Mouse (Mus musculus): ENCODE results near the gene Tbc1d2. TPM values are rescaled to one million over a fixed set of nuclear protein-coding genes. Genes with fewer than 3 reads are reported as not detected.

The Tbc1d2 gene
- total RNA-seq (2021): 1 to 10 TPM; 2.6 to 3.3 TPM

GRCm38 (mm10) chr4:46650086-46650753 lies at the start of gene Tbc1d2:
Gene Tbc1d2, minus strand, starts transcription at chr4:46650209.
- DNase-seq (ENCODE audit: low spot score in 2 of 2): peak; percentile 96
- intact Hi-C loops (cut with DNase I): loop anchor here (1.0 kb wide), 1 partner anchor 143 kb away; no protein-coding TSS in a partner anchor

GRCm38 (mm10) chr4:46696467-46696866 lies 46.5 kb upstream of the Tbc1d2 start:
- no peak for DNase-seq (ENCODE audit: low spot score in 2 of 2)
- intact Hi-C loops (cut with DNase I): no loop called here

GRCm38 (mm10) chr4:46690565-46690964 lies 40.6 kb upstream of the Tbc1d2 start:
- DNase-seq (ENCODE audit: low spot score in 2 of 2): no peak
- intact Hi-C loops (cut with DNase I): no loop called here

GRCm38 (mm10) chr4:46690023-46690420 lies 40.0 kb upstream of the Tbc1d2 start:
- DNase-seq (ENCODE audit: low spot score in 2 of 2): no peak
- intact Hi-C loops (cut with DNase I): no loop called here

- DNase-seq (ENCODE audit: low spot score in 2 of 2): peak; percentile 82 to 87
- intact Hi-C loops (cut with DNase I): loop anchor here (1.0 kb wide), 2 partner anchors 331 to 348 kb away; no protein-coding TSS in a partner anchor
Observed at GRCm38 (mm10) chr4:46689397-46690022, 39.5 kb upstream of the Tbc1d2 start.

- intact Hi-C loops (cut with DNase I): no loop called here
Observed at GRCm38 (mm10) chr4:46688213-46688832, 38.3 kb upstream of the Tbc1d2 start.

GRCm38 (mm10) chr4:46684160-46684559 lies 34.2 kb upstream of the Tbc1d2 start:
- DNase-seq (ENCODE audit: low spot score in 2 of 2): peak; percentile 81 to 96
- intact Hi-C loops (cut with DNase I): no loop called here

More at GRCm38 (mm10) chr4:46688213-46688832, 38.3 kb upstream of the Tbc1d2 start:
- DNase-seq (ENCODE audit: low spot score in 2 of 2): no peak

GRCm38 (mm10) chr4:46676646-46677045 lies 26.6 kb upstream of the Tbc1d2 start:
- intact Hi-C loops (cut with DNase I): no loop called here

GRCm38 (mm10) chr4:46675992-46676391 lies 26.0 kb upstream of the Tbc1d2 start:
- intact Hi-C loops (cut with DNase I): no loop called here
- DNase-seq (ENCODE audit: low spot score in 2 of 2): no peak

More at GRCm38 (mm10) chr4:46676646-46677045, 26.6 kb upstream of the Tbc1d2 start:
- DNase-seq (ENCODE audit: low spot score in 2 of 2): no peak

- no peak for DNase-seq (ENCODE audit: low spot score in 2 of 2)
- intact Hi-C loops (cut with DNase I): no loop called here
Observed at GRCm38 (mm10) chr4:46675272-46675785, 25.3 kb upstream of the Tbc1d2 start.

GRCm38 (mm10) chr4:46668620-46669019 lies 18.6 kb upstream of the Tbc1d2 start:
- no peak for DNase-seq (ENCODE audit: low spot score in 2 of 2)
- intact Hi-C loops (cut with DNase I): no loop called here

GRCm38 (mm10) chr4:46666420-46666819 lies 16.4 kb upstream of the Tbc1d2 start:
- intact Hi-C loops (cut with DNase I): no loop called here
- DNase-seq (ENCODE audit: low spot score in 2 of 2): no peak

- DNase-seq (ENCODE audit: low spot score in 2 of 2): no peak
- intact Hi-C loops (cut with DNase I): no loop called here
Observed at GRCm38 (mm10) chr4:46665371-46665774, 15.4 kb upstream of the Tbc1d2 start.

- peak in 1 of 2 experiments; percentile 72 for DNase-seq (ENCODE audit: low spot score in 2 of 2)
- intact Hi-C loops (cut with DNase I): no loop called here
Observed at GRCm38 (mm10) chr4:46664123-46665009, 14.4 kb upstream of the Tbc1d2 start.

- DNase-seq (ENCODE audit: low spot score in 2 of 2): no peak
- intact Hi-C loops (cut with DNase I): no loop called here
Observed at GRCm38 (mm10) chr4:46661433-46661832, 11.4 kb upstream of the Tbc1d2 start.

GRCm38 (mm10) chr4:46658946-46659345 lies 8.9 kb upstream of the Tbc1d2 start:
- intact Hi-C loops (cut with DNase I): no loop called here
- DNase-seq (ENCODE audit: low spot score in 2 of 2): no peak

- intact Hi-C loops (cut with DNase I): loop anchor here (1.0 kb wide), 1 partner anchor 46 kb away; no protein-coding TSS in a partner anchor
- peak; percentile 68 to 89 for DNase-seq (ENCODE audit: low spot score in 2 of 2)
Observed at GRCm38 (mm10) chr4:46657116-46657515, 7.1 kb upstream of the Tbc1d2 start.

- intact Hi-C loops (cut with DNase I): no loop called here
- peak in 1 of 2 experiments; percentile 73 for DNase-seq (ENCODE audit: low spot score in 2 of 2)
Observed at GRCm38 (mm10) chr4:46655956-46656355, 5.9 kb upstream of the Tbc1d2 start.

GRCm38 (mm10) chr4:46655298-46655697 lies 5.3 kb upstream of the Tbc1d2 start:
- intact Hi-C loops (cut with DNase I): no loop called here
- DNase-seq (ENCODE audit: low spot score in 2 of 2): no peak

Measured in left cerebral cortex, postnatal 25 days (tissue).